Mouse (Mus musculus): ENCODE measurements around the gene Cyp4f17. TPM values are rescaled to one million over a fixed set of nuclear protein-coding genes. Genes with fewer than 3 reads are reported as not detected.
"Not testable (repeated sequence)": the region's sequence is repeated elsewhere in the genome, so short reads cannot be mapped to it uniquely, and the experiment has no call there.

The Cyp4f17 gene
- polyA plus RNA-seq, 1 experiment: 6.6 TPM

DNA sequence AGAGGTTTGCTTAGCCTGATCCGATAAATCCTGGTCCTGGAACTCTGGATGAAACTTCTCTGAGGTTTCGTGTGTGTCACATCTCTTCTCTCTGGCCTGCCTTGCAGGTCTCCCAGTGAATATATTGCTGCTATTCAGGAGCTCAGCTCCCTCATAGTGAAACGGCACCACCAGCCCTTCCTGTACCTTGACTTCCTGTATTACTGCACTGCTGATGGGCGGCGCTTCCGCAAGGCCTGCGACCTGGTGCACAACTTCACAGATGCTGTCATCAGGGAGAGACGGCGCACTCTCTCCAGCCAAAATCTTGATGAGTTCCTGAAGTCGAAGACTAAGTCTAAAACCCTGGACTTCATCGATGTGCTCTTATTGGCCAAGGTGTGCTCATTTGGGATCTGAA, 18.0 kb downstream of the Cyp4f17 start:
- no peak for DNase-seq (ENCODE audit: extremely low spot score in 1 of 2, low spot score in 1 of 2)

DNA sequence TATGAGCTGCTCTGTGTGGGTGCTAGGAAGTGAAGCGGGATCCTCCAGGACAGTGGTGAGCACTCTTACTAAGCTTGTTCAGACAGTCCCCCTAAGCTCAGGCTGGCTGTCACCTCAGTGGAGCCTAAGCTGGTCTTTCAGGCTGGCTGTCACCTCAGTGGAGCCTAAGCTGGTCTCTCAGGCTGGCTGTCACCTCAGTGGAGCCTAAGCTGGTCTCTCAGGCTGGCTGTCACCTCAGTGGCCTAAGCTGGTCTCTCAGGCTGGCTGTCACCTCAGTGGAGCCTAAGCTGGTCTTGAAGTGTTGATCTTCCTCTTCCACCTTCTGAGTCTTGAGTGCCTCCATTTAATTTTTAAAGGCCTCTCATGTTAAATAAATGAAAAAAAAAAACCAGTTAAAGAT, 20.5 kb downstream of the Cyp4f17 start:
- not testable (repeated sequence) for DNase-seq (ENCODE audit: extremely low spot score in 1 of 2, low spot score in 1 of 2)

DNA sequence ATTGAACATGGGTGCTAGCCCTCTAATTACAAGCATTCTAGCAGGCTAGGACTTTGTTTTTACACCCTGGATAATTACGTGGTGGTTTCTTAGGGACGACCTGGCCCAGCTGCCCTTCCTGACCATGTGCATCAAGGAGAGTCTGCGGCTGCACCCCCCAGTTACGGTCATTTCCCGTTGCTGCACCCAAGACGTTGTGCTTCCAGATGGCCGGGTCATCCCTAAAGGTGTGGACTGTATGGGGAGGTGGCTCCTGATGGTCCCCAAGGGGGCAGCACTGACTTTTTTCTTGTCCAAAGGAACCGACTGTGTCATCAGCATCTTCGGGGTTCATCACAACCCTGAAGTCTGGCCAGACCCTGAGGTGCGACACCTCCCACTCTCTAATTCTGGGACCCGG, 21.9 kb downstream of the Cyp4f17 start:
- no peak for DNase-seq (ENCODE audit: extremely low spot score in 1 of 2, low spot score in 1 of 2)

DNA sequence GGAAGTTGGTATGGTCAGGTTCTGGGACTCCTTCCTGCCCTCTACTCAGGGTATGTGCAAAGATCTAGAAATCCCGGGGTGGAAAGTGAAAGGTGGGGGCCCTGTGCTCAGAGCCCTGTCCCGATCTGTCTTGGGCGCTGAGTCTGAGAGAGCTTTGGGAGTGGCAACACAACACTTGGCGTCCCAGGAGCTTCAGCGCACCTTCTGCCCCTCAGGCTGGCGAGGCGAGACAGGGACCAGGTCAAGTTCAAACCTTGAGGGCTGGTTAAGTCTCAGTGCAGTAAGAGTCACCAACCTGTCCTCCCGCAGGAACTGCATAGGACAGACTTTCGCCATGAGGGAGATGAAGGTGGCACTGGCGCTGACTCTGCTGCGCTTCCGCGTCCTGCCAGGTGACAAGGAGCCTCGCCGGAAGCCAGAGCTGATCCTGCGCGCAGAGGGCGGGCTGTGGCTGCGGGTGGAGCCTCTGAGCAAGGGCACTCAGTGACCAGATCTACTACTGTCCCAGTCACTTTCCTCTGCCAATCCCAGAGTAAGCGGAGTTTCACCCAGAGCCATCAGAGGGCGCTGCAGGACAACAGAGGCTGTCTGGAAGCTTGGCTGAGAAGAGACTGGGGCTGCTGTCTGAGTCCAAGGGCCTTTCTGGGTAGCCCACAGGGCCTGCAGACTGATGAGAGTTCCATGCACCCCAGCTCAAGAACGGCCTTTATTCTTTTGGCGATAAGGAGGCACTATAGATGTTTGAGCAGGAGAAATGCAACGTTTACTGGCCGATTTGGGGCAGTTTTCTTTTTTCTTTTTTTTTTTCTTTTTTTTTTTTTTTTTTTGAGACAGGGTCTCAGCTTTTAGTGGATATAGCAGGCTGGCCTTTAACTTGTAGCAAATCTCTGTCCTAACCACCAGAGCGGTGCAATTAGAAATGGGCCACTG, 22.8 kb downstream of the Cyp4f17 start:
- DNase-seq (ENCODE audit: extremely low spot score in 1 of 2, low spot score in 1 of 2): peak; percentile 72 to 92

DNA sequence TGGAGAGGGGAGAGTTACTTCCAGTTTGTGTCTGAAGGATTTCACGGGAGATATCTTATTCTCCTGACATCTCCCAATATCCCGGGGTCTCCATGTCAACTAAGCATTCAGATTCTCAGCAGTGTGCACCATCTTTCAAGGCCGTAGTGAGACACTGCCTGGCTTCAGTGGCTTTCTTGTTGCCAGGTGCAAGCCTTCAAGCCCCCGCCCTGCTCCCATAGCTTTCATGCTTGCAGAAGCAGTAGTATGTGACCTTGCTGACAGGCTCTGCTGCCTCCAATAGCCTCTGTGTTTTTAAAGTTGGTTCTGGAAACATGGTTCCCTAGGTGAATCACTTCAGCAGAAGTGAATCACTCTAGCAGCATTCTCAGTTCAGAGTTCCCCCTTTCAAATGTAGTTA, 26.5 kb downstream of the Cyp4f17 start:
- DNase-seq (ENCODE audit: extremely low spot score in 1 of 2, low spot score in 1 of 2): not testable (repeated sequence)

DNA sequence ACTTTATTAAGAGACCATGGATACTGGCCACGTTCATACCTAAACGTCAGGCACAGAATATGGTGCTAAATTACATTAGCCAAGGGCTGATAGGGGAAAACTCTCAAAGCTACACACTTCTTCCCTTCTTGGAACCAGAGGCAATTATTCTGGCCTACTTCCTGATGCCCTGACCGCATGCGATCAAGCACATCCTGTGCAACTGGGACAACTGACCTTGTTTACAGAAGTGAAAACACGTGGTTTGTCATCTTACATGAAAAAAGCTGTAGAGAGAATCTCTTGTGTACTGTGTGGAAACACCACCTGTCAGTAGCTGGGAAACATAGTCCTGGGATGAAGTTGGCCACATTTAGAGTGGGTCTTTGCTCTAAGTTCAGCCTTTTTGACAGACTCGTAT, 28.2 kb downstream of the Cyp4f17 start:
- DNase-seq (ENCODE audit: extremely low spot score in 1 of 2, low spot score in 1 of 2): no peak

DNA sequence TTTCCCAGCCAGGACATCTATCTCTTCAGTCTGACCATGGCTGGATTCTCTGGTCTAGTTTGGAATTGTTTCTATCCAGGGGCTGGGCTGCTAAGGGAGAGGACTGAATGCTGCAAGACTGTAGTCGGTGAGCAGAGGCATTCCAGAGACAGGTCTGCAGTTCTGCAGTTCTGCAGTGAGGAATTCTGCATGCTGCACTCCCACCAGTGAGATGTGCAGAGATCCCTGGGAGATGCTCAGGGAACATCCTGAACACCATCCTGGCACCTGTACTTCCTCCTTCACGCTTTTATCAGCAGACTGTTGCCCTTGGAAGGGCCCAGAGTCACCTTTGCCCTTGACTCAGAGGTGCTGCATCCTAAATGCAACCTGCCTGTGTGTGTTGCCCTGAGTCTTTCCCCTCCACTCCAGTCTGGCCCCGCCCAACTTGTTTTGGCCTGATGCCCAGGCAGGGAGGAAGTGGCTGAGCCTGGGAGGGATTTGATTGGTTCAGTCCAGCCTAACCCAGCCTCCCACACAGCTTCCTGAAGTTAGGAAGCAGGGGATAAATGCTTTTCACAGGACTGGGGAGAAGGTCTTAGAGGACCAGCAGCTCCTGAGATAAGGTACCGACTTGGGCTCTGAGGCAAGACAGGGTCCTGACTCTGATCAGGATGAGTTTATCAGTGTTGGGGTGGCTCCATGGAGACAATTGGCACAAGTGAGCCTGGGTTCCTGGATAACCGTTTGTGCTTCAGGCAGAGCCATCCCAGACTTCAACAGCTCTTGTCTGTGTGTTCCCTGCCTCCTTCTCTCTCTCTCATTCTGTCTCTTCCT, 30.4 kb downstream of the Cyp4f17 start, which contains the start of gene Cyp4f16:
Gene Cyp4f16, plus strand, starts transcription at position 508 of the 816 bp plus-strand sequence.
- peak; percentile 27 to 81 for DNase-seq (ENCODE audit: extremely low spot score in 1 of 2, low spot score in 1 of 2)

DNA sequence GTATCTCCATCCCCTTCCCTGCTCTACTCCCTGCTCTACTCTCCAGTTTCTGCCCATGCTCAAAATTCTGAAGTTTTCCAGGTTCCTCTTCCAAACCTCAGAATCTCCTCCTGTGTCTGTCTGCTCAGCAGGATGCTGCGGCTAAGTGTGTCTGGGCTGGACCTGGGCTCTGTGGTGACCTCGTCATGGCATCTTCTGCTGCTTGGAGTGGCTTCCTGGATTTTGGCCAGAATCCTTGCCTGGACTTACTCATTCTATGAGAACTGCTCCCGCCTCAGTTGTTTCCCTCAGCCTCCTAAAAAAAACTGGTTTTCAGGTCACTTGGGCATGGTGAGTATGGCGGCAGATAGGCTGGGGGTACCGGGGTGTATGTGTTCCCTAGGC, 31.0 kb downstream of the Cyp4f17 start:
- DNase-seq (ENCODE audit: extremely low spot score in 1 of 2, low spot score in 1 of 2): no peak

DNA sequence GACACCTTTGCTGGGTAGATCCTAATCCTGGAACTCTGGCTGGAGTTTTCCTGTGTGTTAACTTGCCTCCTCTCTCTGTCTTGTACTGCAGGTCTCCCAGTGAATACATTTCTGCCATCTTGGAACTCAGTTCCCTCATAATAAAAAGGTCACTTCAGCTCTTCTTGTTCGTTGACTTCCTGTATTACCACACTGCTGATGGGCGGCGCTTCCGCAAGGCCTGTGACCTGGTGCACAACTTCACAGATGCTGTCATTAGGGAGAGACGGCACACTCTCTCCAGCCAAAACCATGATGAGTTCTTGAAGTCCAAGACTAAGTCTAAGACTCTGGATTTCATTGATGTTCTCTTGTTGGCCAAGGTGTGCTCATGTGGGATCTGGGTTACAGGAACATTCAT, 38.9 kb downstream of the Cyp4f17 start:
- not testable (repeated sequence) for DNase-seq (ENCODE audit: extremely low spot score in 1 of 2, low spot score in 1 of 2)

DNA sequence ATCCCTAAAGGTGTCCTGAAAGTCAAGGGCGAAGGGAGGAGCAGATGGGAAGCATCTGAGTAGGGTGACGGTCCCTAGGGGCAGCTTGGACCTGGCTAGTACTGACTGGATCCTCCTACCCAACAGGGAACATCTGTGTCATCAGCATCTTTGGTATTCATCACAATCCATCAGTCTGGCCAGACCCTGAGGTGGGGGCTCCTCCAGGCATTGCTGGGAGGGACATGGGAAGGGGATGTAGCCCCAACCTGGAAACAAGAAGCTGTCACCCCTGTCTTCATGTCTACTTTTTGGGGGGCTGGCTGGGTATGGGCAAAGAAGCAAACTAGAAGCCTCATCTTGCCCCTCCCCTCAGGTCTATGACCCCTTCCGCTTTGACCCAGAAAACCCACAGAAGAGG, 44.5 kb downstream of the Cyp4f17 start:
- DNase-seq (ENCODE audit: extremely low spot score in 1 of 2, low spot score in 1 of 2): not testable (repeated sequence)

DNA sequence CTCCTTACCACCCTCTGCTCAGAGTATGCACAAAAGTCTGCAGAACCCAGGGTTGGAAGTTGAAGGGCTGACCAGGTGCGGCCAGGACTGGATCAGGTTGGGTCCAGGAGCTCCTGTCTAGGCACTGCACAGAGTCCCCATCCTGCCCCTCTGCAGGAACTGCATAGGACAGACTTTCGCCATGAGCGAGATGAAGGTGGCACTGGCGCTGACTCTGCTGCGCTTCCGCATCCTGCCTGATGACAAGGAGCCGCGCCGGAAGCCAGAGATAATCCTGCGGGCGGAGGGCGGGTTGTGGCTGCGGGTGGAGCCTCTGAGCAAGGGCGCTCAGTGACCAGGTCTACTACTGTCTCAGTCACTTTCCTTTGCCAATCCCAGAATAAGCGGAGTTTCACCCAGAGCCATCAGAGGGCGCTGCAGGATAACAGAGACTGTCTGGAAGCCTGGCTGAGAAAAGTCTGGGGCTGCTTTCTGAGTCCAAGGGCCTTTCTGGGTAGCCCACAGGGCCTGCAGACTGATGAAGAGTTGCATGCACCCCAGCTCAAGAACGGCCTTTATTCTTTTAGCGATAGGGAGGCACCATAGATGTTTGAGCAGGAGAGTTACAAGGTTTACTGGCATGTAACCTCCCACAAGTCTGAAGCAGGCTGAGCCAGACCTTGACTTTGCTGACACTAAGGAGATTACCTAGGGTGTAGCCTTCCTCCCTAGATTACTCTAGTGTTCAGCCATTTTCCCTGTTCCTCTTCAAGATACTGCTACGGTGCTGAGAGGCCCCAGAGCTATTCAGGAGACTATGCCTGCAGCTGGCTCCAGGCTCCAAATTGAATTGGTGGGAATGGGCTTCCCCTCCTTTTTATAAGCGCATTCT, 45.3 kb downstream of the Cyp4f17 start:
- DNase-seq (ENCODE audit: extremely low spot score in 1 of 2, low spot score in 1 of 2): peak; percentile 79 to 93

DNA sequence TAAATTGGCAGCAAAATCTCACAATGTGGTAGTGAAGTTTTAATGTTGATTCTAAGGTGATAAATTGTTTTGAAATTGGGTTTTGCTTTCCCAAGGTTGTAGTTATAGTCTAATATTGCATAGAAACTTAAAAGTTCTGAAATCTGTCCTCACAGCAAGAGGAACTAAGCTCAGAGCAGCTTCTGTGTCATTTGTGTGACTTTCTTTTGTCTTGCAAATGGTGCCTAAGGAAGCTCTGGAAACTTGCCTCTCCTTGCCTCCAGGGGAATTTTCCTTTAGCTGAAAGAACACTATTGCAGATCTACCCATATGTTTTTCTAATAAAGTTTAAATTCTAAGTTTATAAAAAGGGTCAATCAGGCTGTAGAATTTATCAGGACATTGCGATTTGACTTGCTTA, 47.2 kb downstream of the Cyp4f17 start:
- DNase-seq (ENCODE audit: extremely low spot score in 1 of 2, low spot score in 1 of 2): not testable (repeated sequence)

DNA sequence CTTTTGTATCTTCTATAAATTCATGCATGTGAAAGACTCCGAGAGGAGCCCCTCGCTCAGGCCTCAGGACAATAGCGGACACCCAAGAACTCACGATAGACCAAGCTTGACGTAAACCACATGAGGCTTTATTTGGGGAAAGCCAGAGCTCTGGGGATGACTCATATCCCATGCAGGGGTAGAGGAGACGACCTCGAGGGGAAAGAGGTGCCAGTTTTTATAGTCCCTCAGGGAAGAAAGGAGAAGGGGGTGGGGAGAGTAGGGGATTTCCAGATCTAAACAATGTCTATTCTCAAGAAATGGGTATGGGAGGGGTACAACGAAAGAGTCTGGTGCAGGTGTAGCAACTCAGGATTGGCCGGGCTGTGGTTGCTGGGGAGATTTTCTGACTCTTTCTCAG, 48.5 kb downstream of the Cyp4f17 start:
- not testable (repeated sequence) for DNase-seq (ENCODE audit: extremely low spot score in 1 of 2, low spot score in 1 of 2)

DNA sequence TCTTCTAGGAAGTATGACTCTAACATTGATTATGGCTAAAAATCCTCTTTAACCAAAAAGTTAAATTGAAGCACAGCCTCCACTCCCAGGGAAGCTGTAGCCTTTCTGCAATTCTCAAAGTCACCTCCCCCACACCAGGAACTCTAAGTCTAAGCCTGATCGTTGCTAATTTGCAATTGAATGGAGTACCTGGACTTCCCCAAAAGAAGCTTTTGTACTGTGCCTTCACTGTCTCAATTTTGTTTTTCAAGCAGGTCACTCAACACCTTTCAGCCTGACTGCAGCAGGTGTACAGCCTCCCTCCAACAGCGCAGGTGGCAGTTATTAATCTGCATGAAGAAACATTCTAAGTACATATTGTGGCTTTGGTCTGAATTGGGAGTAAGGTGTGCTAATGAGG, 57.5 kb downstream of the Cyp4f17 start:
- not testable (repeated sequence) for DNase-seq (ENCODE audit: extremely low spot score in 1 of 2, low spot score in 1 of 2)

DNA sequence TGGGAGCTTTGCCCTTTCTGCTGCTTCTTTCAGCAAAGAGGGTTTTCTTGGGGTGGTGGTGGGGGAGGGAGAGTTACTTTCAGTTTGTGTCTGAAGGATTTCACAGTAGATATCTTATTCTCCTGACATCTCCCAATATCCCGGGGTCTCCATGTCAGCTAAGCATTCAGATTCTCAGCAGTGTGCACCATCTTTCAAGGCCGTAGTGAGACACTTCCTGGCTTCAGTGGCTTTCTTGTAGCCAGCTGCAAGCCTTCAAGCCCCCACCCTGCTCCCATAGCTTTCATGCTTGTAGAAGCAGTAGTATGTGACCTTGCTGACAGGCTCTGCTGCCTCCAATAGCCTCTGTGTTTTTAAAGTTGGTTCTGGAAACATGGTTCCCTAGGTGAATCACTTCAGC, 67.4 kb downstream of the Cyp4f17 start:
- DNase-seq (ENCODE audit: extremely low spot score in 1 of 2, low spot score in 1 of 2): not testable (repeated sequence)

DNA sequence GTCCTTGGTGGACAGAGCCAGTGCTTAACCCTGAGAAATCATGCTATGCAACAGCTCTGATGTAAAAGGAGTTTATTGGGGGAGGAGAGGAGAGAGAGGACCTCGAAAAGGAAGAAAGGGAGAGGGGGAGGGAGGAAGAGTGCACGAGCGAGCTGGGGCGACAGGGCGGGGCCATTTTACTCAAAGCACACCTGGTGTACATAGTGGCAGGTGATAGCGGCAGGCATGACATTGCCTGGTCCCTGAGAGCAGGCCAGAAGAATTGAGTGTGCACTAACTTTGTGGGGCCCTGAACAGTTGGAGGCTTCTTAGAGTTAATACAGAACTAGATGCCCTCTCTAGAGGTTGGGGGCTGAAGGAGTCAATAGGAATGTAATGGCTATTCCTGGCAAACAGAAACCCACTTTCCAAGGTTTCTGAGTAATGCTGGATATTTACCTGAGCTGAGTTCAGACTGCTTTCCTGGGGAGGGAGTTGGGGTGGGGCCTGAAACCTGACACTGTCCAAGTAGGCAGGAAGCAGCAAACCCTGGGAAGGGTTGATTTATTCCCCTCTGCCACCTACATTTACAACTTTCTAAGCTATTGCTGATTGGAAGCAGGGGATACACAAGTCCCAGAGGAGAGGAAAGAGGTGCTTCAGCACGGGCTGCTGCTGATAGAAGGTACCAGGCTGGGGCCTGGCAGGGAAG, 71.8 kb downstream of the Cyp4f17 start:
- no peak for DNase-seq (ENCODE audit: extremely low spot score in 1 of 2, low spot score in 1 of 2)
